Mouse (Mus musculus) erythroblast, embryonic 14.5 days (primary cell): Measurements from ENCODE around the gene Tmem176a.

ENCODE experiments used
- GATA1 ChIP-seq: IDR thresholded peaks from 2 replicates; pipeline ENCODE4 v1.6.1; 2012; ENCODE audit warnings: low read length, inconsistent platforms, mixed read lengths
- TAL1 ChIP-seq: IDR thresholded peaks from 3 replicates; pipeline ENCODE4 v1.6.1; 2012; ENCODE audit warnings: low read length, inconsistent platforms, mixed read lengths

DNA sequence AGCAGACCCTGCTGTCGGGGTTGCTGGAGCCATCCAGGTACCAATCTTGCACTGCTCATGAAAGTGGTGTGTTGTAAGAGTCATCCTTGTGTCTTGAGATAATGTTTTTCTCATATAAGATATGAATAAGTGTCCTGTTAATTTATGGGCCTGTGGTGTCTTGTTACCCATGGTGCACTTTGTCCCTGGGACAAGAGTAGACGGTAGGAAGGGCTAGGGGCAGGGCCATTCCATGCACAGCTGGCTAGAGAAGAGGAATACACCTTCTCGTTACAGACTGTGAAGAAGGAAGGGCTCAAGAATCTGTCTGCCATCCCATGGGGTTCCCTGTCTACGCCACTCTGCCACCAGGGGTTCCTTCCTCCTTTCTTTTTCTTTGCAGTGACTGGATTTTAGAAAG, 33.9 kb downstream of the Tmem176a start:
- no peak for TF ChIP-seq GATA1
- no peak for TF ChIP-seq TAL1
